Mouse (Mus musculus): Measurements from ENCODE around the gene Cyp8b1.

Cyp8b1 gene

DNA sequence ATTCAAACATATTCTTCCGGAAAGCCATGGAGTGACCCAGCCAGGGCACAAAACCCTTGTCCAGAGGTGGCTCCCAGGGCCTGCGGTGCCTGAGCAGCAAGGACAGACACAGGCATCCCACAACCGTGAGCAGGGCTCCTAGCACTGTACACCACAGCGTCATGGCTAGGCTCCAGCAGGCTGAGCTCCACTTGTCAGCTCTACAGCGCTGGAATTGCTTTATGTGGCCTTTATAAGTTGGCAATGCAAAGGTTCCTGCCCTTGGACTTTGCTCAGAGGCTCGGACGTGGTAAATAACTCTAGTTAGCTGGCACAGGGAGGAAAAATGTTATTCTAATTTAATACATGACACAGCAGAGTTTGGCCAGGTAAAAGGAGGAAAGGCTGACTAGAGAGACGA lies at the start of gene Cyp8b1:
Cyp8b1 (minus strand) TSS at position 204 of the 400 bp plus-strand sequence.
- DNase-seq (ENCODE audit: low read depth, low spot score) = no peak

DNA sequence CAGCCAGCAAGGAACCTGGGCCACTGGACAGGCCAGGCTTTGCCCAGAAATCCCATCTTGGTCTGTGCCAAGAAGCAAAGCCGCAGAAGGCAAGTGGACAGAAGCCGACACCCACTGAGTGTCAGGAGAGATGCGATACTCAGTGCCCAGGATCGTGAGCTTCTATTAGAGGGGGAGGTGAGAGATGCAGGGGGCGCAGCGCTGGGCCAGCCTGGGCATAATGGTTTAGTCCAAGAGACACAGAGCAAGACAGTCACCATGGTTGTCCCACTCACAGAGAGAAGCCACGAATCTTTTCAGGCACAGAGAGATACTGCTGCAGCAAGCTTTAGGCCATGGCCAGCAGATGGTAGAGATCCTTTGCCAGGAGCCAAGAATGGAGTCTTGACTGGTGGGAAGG lies 48.8 kb upstream of the Cyp8b1 start:
- DNase-seq (ENCODE audit: low read depth, low spot score) = no peak

DNA sequence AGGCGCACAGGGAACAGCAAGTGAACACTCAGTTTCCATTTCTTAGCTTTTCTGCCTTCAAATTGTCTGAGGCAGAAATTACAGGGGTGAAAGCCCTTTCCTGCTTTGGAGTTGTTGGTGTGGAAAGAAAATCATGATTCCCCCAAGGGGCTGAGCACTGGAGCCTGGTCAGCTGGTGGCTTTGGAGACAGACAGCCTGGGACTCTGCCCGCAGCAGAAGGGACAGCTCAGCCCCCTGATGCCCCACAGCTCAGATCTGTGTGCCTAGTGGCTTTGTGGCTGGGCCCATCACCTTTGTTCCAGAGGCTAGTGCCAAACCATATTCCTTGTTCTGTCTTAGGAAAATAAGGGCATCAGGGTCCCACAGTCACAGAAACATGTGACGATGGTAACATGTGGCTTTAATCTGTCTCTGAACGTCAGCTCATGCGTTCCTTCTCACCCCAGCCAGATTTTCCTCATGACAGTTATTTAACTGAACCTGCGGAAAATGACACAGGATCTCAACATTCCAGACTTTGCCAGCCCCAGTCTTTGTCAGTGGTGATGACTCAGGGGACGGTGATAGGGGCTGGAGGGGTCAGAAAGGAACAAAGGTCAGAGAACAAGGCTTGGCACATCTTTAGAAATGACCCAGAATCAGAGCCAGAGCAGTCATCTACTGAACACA lies 44.0 kb upstream of the Cyp8b1 start:
- no peak for DNase-seq (ENCODE audit: low read depth, low spot score)

DNA sequence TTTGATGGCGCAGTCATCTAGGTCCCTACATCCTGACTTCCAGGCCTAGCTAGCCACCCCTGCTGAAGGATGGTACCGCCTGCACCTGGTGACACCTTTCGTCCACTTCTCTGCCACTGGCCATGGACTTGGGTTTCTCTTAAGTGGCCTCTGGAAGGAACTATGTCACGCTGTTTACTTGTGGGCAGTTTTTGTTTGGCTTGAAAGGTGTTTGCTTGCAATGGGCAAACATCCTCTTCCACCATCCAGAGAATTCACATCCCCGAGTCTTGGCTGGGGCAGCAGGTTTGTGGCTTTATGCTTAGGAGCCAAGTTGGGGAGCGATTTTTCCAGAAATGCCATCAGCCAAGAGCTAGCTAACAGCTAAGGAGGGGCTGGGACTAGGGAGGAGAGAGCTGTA lies 36.5 kb upstream of the Cyp8b1 start:
- no peak for DNase-seq (ENCODE audit: low read depth, low spot score)

DNA sequence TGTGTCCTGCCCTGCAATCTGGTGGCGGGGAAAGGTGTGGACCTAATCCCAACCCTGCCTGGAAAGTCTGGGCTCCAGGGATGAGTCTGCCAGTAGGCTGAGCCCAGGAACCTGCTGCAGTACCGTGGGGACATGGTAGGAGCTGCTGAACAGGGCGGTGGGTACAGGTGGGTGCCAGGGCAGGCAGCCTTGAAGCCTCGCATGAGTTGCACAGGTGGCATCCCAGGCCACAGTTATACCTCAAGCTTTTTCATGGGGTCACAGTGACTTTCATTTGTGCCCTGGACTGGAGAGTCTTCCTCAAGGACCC lies 35.0 kb upstream of the Cyp8b1 start:
- DNase-seq (ENCODE audit: low read depth, low spot score) = no peak

DNA sequence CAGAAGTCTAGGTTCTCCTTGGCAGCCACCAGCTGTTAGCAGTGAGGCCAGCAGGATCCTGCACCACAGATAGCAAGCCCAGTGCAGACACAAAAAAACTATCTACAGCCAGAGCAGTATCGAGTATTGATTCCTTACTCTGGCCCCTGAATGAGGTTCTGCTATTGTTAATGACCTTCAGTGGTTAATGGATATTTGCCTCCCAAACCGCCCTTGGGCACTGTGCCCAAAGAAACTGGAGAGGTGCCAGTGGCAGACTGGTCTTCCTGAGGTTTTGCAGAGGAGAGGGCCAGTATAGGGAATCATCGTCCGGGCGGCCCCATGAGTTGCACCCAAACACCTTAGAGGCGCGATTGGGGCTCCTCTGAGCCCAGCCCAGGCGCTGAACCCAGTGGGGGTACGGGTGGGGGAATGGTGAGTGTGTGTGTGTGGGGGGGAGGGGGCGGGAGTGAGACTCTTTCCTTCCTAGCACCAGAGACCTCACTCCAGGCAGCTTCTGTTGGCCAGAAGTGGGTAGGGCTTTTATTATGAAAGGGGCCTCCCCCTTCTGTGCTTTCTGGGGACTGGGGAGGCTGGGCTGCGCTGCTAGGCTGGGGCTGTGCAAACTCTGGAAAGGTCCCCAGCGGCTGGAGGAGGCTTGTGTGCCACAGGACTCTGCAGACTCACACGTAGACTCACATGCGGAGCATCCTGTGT lies 34.5 kb upstream of the Cyp8b1 start, which contains the start of gene Fam198a:
Fam198a (plus strand) TSS at position 571 of the 696 bp plus-strand sequence.
- no peak for DNase-seq (ENCODE audit: low read depth, low spot score)

DNA sequence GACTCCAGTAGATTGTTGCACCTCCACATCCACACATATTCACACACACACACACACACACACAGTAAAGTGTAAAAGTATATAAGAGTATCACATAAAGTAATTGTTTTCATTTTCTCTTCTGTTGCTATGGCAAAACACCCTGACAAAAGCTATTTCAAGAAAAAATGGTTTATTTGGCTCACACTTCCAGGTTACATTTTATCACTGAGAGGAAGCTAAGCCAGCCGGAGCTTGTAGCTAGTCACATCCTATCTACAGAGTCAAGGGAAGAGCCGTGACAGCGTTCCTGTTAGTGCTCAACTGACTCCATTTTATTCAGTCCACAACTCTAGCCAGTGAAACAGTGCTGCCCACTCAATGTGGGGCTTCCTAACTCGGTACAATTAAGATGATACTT lies 32.3 kb upstream of the Cyp8b1 start:
- no peak for DNase-seq (ENCODE audit: low read depth, low spot score)

DNA sequence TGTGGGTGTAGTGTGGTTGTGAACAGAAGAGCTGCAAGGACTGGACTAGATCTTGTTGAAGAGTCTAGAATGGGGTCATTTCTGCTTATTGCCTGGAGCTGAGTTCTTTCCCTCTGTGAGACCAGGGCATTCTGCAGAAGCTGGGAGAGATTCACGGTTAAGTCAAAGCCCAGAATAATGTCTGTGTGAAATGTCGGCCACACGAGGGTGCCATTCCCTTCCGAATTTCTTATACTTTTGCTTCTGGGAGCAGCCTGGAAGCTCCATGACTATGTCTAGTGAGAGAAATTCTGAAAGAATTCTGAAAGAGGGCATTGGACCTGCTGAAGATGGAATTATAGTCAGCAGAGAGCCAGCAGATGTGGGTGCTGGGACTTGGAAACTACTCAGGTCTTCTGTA lies 31.7 kb upstream of the Cyp8b1 start:
- DNase-seq (ENCODE audit: low read depth, low spot score) = no peak

DNA sequence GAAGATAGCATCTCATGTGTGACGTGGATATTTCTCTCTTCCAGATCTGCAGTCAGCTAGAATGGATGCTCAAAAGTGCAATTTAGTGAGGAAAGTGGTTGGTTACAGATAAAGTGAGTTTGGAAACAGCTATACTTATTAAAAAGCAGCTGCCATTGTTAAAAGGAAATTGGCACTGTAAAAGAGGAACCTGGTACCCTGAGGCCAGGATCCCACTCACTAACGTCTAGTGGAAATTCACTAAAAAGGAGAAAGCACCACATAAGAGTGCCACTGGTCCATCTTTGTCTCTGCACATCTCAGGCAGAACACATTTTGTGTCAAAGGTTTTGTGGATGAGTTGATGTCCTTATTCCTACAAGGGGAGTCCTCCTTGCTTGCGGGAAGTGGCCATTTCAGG lies 27.5 kb upstream of the Cyp8b1 start:
- DNase-seq (ENCODE audit: low read depth, low spot score) = no peak

DNA sequence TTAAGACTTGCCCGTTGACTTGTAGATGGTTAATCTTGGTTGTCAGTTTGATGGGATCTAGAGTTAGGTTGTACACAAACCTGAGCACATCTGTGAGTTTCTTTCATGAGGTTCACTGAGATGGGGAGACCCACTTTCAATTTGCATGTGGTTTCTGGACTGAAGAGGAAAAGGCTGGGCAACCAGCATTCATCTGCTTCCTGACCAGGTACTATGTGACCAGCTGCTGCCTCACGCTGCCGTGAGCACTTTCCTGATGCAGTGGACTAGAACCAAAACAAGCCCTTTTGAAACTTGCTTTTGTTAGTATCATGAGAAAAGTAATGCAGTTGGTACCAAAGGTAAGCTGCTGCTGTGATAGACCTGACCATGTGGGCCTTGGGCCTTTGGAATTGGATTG lies 26.9 kb upstream of the Cyp8b1 start:
- no peak for DNase-seq (ENCODE audit: low read depth, low spot score)

DNA sequence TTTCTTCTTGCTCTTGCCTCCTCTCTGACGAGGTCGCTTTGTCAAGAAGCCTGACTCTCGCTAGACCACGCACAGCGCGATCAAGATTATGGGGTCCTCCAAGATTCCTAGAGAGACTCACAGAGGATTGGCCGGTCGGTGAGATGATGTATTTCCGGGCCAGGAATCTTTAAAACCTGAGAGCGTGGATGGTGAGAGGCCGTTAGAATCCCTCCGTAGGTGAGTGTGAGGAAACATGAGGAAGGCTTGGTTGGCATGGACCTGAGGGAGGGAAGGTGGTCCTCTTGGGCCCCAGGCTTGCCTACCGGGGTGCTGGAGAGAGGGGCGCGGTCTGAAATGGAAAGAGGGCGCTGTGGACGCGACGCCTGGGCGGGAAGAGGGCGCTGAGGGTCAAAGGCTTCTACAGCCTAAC lies 21.8 kb upstream of the Cyp8b1 start:
- no peak for DNase-seq (ENCODE audit: low read depth, low spot score)

DNA sequence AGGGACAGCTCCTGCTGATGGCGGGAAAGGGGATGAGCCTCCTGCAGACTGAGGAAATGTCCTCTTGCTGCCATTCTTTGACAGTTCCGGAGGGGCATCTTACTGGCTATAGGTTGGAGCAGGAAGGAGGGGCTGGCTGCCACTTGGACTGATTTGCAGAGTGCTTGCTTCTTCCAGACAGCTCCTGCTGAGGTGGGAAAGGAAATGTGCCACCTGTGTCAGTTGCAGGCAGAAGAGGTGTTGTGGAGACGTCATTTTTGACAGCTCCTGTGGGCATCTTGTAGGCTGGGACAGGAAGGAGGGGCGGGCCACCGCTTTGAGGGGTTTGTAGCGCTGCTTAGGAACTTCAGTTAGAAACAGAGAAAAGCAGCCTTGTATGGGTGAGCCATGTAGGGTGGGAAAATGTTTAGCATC lies 21.4 kb upstream of the Cyp8b1 start:
- peak; percentile 40 for DNase-seq (ENCODE audit: low read depth, low spot score)

DNA sequence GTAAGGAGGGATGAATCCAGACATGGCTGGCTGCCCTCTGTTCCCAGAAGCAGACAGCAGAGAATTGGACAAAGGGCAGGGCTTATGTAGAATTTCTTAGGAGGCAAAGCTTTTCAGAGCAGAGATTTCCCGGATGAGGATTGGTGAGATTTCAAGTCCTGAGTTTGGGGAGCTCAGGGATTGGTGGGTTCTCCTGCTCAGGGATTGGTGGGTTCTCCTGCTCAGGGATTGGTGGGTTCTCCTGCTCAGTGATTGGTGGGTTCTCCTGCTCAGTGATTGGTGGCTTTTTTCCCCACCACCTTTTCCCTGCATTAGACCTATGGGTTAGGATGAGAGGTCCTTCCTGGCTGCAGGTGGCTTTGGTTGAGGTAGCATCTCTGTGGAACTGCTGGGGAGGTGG lies 20.8 kb upstream of the Cyp8b1 start:
- no peak for DNase-seq (ENCODE audit: low read depth, low spot score)

DNA sequence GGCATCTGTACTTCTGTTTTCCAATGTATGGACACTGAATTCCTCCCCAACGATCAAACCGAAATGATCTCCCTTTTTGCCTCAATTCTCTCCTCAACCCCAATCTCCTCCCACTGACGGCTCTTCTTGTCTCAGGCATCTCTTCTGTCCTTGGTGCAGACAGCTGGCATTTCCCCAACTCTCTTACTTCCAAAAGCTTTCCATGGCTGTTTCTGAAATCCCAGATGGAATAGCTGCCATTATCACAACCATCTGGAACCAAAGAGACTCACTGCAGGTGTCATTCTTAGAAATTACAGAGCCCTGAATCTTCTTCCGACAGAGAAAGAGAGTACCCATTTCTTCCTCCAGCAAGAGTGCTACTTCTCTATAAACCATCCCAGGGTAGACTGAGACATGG lies 18.8 kb upstream of the Cyp8b1 start:
- DNase-seq (ENCODE audit: low read depth, low spot score) = no peak

DNA sequence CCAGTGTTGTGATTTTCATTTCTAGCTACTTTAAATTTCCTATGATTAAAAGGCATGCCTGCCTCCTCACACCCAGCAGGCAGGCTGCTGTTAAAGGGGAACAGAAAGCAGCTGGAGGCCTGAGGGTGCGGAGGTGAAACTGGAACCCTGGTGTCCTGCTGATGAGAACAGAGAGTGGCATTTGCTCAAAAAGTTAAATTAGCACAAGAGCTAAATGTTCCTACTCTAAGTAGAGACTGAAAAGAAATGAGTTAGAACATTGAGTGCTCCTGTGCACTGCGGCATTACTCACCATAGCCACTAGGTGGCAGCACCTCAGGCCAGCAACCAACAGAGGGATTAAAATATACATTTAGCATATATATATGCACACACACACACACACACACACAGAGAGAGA lies 12.4 kb upstream of the Cyp8b1 start:
- DNase-seq (ENCODE audit: low read depth, low spot score) = peak; percentile 59

DNA sequence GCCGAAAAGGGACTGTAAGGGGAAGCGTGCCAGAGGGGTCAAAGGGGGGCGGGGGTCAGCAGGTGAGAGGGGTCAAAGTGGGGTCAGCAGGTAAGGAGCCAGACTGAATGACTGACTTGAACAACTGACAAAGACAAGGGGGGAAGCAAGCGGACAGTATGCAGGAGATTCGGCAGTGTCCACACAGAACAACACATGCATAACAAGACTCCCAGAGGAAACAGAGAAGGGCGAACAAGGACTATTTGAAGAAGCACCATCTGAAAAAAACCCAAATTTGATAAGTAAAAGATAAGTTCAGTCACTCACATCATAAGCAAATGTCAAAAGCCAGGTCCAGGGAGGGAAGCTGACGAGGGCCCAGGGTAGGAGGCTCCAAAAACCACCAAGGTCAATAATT lies 11.6 kb upstream of the Cyp8b1 start:
- DNase-seq (ENCODE audit: low read depth, low spot score) = no peak

DNA sequence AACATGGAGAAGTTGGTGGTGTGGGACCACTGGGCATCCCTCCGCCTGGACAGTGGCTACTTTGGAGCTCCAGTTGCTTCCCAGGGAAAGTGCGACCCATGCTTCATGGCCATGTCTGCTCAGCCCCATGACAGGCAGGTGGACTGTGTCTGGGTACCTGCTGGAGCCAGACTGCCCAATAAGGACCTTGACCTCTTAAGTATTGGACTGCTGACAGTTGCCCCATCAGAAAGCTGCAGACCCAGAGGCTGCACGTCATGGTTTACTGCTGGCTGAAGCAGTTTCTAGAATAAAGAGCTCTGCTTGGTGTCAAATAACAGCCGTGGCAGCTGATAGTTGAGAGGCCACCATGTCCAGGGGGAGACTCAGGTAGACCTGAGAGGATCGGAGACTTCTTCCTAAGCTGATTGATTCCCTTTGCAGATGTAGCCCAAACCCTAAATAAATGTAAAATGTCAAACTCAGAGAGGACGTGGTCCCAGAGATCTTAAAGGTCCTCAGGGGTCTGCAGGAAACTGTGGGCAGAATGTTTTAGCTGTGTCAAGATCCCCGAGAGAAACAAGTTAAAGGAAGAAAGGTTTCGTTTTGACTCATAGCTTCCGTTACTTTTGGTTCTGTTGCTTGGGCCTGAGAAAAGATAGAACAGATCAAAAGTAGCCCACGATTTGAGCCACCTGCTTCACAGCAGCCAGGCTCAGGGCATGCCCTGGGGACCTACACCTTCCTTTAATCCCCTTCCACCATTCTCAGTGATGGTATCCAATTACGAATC lies 10.7 kb upstream of the Cyp8b1 start:
- peak; percentile 75 for DNase-seq (ENCODE audit: low read depth, low spot score)

DNA sequence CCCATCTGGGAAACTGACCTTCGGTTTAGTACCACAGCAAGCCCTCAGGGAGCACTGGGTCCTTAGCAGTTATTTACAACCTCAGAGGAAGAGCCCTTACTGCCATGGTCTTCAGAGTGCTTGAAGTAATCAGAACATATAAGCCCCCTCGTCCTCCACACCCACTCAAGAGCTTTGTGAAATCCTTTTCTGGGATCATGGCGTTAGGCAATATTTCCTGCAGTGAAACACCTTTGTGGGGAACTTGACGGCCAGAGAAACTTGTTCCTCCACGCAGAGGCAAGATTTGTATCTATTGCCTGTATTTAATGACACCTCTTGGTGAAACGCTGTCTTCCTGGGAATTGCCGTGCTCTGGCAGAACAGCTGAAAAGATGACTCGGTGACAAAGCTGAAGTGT lies 9.9 kb upstream of the Cyp8b1 start:
- peak; percentile 6 for DNase-seq (ENCODE audit: low read depth, low spot score)

DNA sequence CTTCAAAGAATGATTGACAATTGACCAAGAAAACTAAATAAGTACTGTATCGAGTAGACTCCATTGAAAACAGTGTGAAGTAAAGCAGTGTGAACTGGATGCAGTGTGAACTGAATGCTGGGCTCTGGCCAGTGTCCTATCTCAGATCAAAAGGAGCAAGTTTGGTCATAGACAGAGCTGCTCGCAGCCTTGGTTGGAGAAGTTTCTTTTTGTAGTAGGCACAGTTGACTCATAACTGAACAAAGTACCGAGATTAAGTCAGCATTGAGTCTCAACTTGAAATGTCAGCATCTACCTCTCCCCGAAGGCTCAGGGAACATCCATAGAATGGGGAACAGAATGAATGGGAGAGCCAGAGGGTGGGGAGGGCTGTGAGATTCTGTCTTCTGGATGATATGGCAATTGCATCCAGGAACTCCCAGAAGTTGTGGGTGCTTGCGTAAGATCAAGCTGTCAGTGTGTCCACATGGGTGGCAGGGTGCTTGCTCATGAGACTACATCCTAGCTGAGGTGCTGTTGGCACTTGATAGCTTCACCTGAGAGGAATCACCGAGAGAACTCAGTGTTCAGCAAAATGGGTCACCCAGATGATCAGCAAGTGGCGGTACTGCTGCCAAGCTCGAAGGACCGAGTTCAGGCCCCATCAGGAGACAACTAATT lies 8.9 kb upstream of the Cyp8b1 start:
- DNase-seq (ENCODE audit: low read depth, low spot score) = peak; percentile 39

DNA sequence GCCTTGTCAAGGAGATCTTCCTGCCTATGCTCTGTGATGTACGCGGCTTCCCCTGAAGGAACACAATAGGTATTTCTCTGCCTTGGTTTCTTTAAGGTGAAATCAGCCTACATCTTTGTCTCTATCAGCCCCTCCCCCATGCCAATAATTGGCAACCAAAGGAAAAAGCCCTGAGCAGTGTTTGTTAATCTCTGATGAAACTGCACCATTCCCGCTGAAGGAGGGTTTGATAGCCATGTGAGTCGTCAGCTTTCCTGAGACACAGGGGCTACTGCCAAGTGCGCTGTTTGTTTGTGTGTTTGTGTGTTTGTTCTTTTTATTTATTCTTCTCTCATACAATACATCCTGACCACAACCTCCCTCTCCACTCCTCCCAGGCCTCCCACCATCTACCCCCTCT lies 7.8 kb upstream of the Cyp8b1 start:
- DNase-seq (ENCODE audit: low read depth, low spot score) = no peak

DNA sequence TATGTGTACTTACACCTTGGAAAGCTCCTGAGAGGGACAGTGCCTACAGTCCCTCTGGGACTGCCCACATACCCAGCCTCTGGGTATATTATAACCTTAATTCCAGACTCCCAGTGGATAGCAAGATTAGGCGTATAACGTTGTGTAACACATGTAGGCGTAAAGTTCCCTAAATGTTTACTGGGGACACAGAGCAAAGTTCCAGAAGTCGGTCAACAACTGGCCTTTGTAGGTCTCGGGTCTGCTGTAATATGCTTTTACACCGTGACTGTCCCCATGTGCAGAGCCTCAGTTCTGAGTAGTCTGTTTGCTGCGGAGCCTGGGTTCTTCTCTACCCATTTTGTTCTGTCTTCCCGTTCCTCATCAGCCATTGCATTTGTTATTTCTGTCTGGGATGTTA lies 7.3 kb upstream of the Cyp8b1 start:
- DNase-seq (ENCODE audit: low read depth, low spot score) = no peak

DNA sequence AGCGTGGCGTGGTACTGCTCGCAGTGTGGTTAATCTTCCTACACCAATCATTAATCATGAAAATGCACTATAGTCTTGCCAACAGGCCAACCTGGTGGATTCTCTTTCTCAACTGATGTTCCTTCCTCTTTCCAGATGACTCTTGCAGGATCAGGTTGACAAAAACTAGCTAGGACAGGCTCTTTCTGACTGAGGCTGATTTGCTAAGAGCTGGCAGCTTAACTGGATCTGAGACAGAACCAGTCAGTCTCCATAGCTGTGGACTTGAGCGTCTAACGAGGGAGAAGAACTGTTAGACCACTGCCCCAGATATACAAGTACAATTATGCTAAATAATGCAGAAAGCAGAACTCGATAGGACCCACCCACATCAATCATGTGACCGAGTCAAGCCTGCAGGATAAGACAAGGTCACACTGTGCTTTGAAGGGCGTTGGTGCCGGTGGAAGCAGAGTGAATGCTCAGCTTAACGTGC lies 3.0 kb upstream of the Cyp8b1 start:
- no peak for DNase-seq (ENCODE audit: low read depth, low spot score)

Measured in CD4-positive helper T cell, adult 2 months (primary cell).